Mouse (Mus musculus) E14TG2a.4 (cell line): ENCODE measurements around the gene Trim2.

Experiments
- CTCF ChIP-seq: conservative IDR thresholded peaks from 2 replicates; pipeline ENCODE4 v1.5.1; 2014; ENCODE audit warnings: low read length
- NANOG ChIP-seq: IDR thresholded peaks from 2 replicates; pipeline ENCODE4 v1.6.1; 2014; ENCODE audit warnings: borderline replicate concordance, low read length, mixed read lengths
- POU5F1 ChIP-seq: IDR thresholded peaks from 2 replicates; pipeline ENCODE4 v1.6.1; 2014; ENCODE audit warnings: low read length, borderline replicate concordance

DNA sequence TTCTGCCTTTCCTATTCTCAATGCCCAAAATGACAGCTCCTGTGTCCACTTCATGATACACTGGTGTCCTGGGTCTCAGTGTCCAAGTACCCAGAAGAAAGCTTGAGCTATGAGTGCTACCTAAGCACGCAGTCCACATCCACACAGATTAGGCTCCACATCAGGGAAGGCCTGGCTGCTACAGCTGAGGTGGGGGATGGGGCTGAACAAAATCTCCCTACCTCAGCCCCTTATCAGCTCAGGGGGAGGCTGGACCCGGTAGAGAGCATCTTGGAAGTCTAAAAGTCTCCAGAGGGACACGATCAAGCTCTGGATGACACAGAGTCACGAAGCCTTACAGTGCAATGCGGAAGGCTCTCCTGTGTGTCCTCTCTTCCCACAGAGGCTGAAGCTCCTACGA, 35.6 kb downstream of the Trim2 start:
- no peak for TF ChIP-seq CTCF
- no peak for TF ChIP-seq NANOG
- no peak for TF ChIP-seq POU5F1
